Mouse (Mus musculus) neural tube, embryonic 14.5 days (tissue): ENCODE measurements around the gene Brd1. TPM values are rescaled to one million over a fixed set of nuclear protein-coding genes. Genes with fewer than 3 reads are reported as not detected.

Source experiments
- ATAC-seq: fragments of 200-750 bp; cut with Nextera tagmentation; 2 replicates; pipeline ENCODE4 v1.8.0; 2017; ENCODE audit warnings: low read depth, mild to moderate bottlenecking, moderate TSS enrichment, moderate library complexity
- H3K27ac ChIP-seq: fragments of 300-500 bp; sonication (generic); 2 replicates; pipeline ENCODE4 v1.5.1; 2014; ENCODE audit warnings: low read depth, mild to moderate bottlenecking, control low read depth, low read length, moderate library complexity, mixed read lengths
- H3K27me3 ChIP-seq: fragments of 300-500 bp; sonication (generic); 2 replicates; pipeline ENCODE4 v1.6.1; 2014; ENCODE audit warnings: low read length; ENCODE audit not compliant: control insufficient read depth, insufficient read depth
- H3K36me3 ChIP-seq: fragments of 300-500 bp; sonication (generic); 2 replicates; pipeline ENCODE4 v1.6.1; 2014; ENCODE audit warnings: low read length, mixed read lengths; ENCODE audit not compliant: control insufficient read depth, insufficient read depth
- H3K4me1 ChIP-seq: fragments of 300-500 bp; sonication (generic); 2 replicates; pipeline ENCODE4 v1.6.1; 2014; ENCODE audit warnings: low read length; ENCODE audit not compliant: control insufficient read depth, insufficient read depth
- H3K4me2 ChIP-seq: fragments of 300-500 bp; sonication (generic); 2 replicates; pipeline ENCODE4 v1.6.1; 2014; ENCODE audit warnings: mild to moderate bottlenecking, low read depth, low read length, control low read depth
- H3K4me3 ChIP-seq: fragments of 300-500 bp; sonication (generic); 2 replicates; pipeline ENCODE4 v1.5.1; 2014; ENCODE audit warnings: low read depth, low read length, control low read depth, mixed read lengths
- H3K9ac ChIP-seq: fragments of 300-500 bp; sonication (generic); replicated peaks from 2 replicates; pipeline ENCODE4 v1.6.1; 2014; ENCODE audit warnings: low read depth, mild to moderate bottlenecking, control low read depth, low read length, mixed read lengths
- H3K9me3 ChIP-seq: fragments of 300-500 bp; sonication (generic); 2 replicates; pipeline ENCODE4 v1.6.1; 2016; ENCODE audit warnings: low read length; ENCODE audit not compliant: control insufficient read depth
- WGBS: fragments of 180-500 bp; shearing (Covaris S2); extraction: QIAGEN DNeasy Blood & Tissue Kit; methylation state at CpG from one replicate; pipeline ENCODE4 v1.1.7; 2014; 5-methylcytosine and 5-hydroxymethylcytosine counted together
- polyA plus RNA-seq: library from polyadenylated mRNA; unstranded; fragments of >200 nt; fragmentation: Nextera tagmentation; extraction: Ambion mirVana; gene quantifications from 2 replicates; pipeline ENCODE4 v1.2.1, GENCODE M21; 2014

Brd1 gene
- polyA plus RNA-seq, 1 experiment from 2014 or later: 20.2 TPM

- 72% methylated on average over 3 of the region's 3 CpGs for WGBS
Observed at GRCm38 (mm10) chr15:88661654-88662053, 72.4 kb downstream of the Brd1 start.

GRCm38 (mm10) chr15:88652006-88652405 is 82.0 kb downstream of the Brd1 start:
- H3K4me2 ChIP-seq: no peak overlapping the region
- H3K36me3 ChIP-seq: no peaks in the 10 kb centered on the region
- 65% methylated on average over 5 of the region's 5 CpGs for WGBS
- no peaks in the 10 kb centered on the region for H3K9me3 ChIP-seq
- no peaks in the 10 kb centered on the region for H3K27me3 ChIP-seq
- H3K4me3 ChIP-seq: no peak overlapping the region
- H3K4me1 ChIP-seq: no peaks in the 10 kb centered on the region
- no peak for ATAC-seq
- H3K9ac ChIP-seq: no peak overlapping the region
- no peak overlapping the region for H3K27ac ChIP-seq

More at GRCm38 (mm10) chr15:88661654-88662053, 72.4 kb downstream of the Brd1 start:
- Histone ChIP-seq H3K27me3 (no peaks in the 10 kb centered on the region), H3K9me3 (no peaks in the 10 kb centered on the region), H3K9ac (no peak overlapping the region), H3K4me1 (no peaks in the 10 kb centered on the region), H3K36me3 (no peaks in the 10 kb centered on the region), H3K4me3 (no peak overlapping the region), H3K27ac (no peak overlapping the region), H3K4me2 (no peak overlapping the region)
- no peak for ATAC-seq

DNA sequence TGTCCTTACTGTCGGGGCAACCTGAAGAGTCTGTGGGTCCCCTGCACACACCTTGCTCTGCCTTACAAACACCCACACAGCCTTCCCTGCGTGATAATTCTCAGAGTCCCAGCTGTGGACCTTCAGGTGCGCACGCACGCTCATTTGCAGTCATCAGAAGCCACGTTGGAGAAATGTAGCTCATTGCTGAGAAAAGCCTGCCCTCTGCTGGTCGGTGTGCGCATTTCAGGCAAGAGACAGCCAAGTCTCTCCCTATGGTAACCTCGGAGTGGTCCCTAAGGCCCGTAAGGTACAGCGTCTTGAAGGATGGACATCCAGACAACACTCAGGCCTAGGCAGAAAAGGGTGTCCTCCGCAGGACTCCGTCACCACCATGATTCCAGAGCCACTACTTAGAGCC is 83.0 kb downstream of the Brd1 start:
- no peak overlapping the region for H3K9ac ChIP-seq
- ATAC-seq: peak; percentile 14; the same call in 1 of the 2 replicates
- no peaks in the 10 kb centered on the region for H3K4me1 ChIP-seq
- no peaks in the 10 kb centered on the region for H3K36me3 ChIP-seq
- no peaks in the 10 kb centered on the region for H3K9me3 ChIP-seq
- 19% methylated on average over 13 of the region's 13 CpGs for WGBS
- H3K27me3 ChIP-seq: no peaks in the 10 kb centered on the region
- H3K4me2 ChIP-seq: no peak overlapping the region
- H3K27ac ChIP-seq: no peak overlapping the region
- H3K4me3 ChIP-seq: no peak overlapping the region

Other genes with a start within 250 kb of the Brd1 start
- not detected in 2 replicates for gene Zdhhc25, start 133.9 kb downstream of the Brd1 start, polyA plus RNA-seq
- 17.8 and 24.8 TPM in 2 replicates for gene Zbed4, start 17.4 kb upstream of the Brd1 start, polyA plus RNA-seq
- gene Alg12, start 85.1 kb upstream of the Brd1 start, polyA plus RNA-seq: 8.1 and 8.2 TPM in 2 replicates
- 53.1 and 58.6 TPM in 2 replicates for gene Creld2, start 85.4 kb upstream of the Brd1 start, polyA plus RNA-seq
- gene Pim3, start 128.0 kb upstream of the Brd1 start, polyA plus RNA-seq: 45.7 and 54.9 TPM in 2 replicates
- 0.11 and 0.13 TPM in 2 replicates for gene Ttll8, start 220.2 kb upstream of the Brd1 start, polyA plus RNA-seq
- 13.5 and 17.5 TPM in 2 replicates for gene Mlc1, start 244.8 kb upstream of the Brd1 start, polyA plus RNA-seq
- gene Mov10l1, start 248.7 kb upstream of the Brd1 start, polyA plus RNA-seq: not detected in 2 replicates